Mouse (Mus musculus) neural tube, embryonic 10.5 days (tissue): Measurements from ENCODE around the gene Wnt2.

Source experiments
- DNase-seq: peaks from one replicate; pipeline ENCODE4 v3.0.0-alpha.2; 2017; ENCODE audit warnings: low spot score; ENCODE audit errors: extremely low spot score

Gene Wnt2

DNA sequence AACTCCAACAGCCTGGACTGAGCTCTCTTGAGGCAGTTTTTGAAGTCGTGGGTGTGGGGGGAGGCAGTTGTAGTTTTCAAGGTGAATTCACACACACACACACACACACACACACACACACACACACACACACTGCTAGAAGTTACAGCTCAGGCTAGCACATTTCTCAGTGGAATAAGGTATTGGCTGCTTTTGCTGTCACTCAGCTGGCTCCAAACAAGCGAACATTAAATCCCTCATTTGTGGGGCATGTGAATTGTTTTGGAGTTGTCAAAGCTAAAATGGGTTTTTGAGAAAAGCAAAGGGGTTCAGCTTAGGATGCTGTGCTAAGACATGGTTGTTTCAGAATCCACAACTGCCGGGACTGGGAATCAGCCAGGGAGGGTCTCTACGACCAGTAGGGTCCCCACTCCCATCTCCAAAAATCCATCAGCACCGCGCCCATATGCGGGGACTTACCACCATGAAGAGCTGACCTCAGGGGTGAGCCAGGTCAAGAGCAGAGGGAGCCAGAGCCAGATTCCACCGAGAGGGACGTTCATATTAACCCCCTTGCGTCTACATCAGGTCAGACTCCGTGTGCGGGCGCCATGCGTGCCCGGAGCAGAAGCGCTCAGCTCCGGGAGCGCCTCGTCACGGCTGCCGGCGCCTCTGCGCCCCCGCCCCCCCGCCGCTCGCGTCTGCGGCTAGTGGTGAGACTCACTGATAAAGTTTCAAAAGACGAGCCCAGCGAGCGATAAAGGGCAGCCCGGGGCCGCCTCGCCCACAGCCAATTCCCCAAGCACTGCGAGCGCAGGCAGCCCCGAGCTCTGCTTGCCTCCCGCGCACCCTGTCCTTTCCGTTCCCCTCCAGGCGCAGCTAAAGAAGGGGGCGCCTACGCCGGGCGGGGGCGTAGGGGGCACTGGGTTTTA, at the start of gene Wnt2:
Gene Wnt2 (minus strand): TSS at position 840 of the 911 bp plus-strand sequence.
- peak; percentile 59 for DNase-seq

DNA sequence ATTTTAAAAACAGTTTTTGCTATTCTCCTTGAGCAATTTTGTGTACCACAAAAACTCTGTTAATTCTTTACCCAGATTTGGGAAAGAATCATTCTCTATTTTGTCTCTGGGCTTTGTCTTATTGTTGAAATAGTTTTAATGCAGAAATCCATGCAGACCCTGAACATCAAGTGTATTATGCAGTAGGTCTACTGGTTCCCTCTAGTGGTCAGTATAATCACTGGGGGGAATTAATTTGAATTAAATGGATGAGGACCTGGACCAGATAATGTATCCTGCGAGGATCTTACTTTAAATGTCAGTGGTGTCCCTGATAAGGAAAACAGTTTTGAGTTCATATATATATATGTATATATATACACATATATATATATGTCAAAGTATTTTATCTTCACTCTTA, 48.2 kb upstream of the Wnt2 start:
- DNase-seq = no peak

- no peak for DNase-seq
These were observed 46.6 kb upstream of the Wnt2 start for GRCm38 (mm10) chr6:18076986-18077385.

- DNase-seq = no peak
These were observed 46.2 kb upstream of the Wnt2 start for GRCm38 (mm10) chr6:18076577-18076976.

DNA sequence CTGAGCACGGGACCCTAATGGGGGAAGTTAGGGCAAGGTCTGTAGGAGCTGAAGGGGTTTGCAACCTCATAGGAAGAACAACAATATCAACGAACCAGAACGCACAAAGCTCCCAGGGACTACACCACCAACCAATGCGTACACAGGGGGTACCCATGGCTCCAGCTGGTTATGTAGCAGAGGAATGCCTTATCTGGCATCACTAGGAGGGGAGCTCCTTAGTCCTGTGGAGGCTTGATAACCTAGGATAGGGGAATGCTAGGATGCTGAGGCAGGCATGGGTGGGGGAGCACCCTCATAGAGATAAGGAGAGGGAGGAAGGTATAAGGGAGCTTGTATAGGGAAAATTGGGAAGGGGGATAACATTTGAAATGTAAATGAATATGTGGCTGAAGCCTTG, 27.5 kb upstream of the Wnt2 start:
- no peak for DNase-seq

GRCm38 (mm10) chr6:18051702-18052101, 21.3 kb upstream of the Wnt2 start:
- no peak for DNase-seq

- DNase-seq = no peak
These were observed 13.9 kb upstream of the Wnt2 start for GRCm38 (mm10) chr6:18044299-18044698.

DNA sequence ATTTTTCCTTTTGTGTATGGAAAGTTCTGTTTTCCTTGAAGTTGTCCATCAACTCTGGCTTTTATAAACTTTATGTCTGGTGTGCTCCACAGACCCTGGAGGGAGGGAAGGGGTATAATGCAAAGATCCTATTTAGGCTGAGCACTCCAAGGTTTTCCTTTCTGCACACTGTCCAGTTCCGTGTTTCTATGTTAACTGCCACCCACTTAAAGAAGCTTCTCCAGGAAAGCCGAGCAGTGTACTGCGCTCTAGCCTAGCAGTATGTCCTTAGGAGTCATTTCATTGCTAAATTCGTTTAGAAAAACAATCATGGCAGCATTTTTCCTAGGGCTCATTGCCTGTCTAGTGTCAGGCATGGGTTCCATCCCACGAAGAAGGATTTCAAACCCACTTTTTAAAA, 12.8 kb upstream of the Wnt2 start:
- DNase-seq = no peak

DNA sequence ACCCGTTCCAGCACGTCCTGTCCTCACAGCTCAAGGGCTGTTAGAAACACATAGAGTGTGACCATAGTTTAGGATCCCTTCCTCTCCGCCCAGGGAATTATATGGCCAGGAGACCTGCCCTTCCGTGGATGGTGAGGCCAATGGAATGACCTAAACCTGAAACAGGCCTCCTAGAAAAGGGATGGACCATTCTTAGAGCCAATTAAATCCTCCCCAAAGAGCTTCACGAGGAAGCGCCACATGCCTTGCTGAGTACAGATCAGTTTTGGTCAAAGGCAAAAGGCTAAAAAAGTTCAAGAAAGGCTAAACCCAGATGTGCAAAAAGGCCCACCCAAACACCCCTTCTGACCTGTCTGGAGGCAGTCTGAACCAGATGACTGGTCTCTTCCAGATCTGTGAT, 1.9 kb upstream of the Wnt2 start:
- peak; percentile 15 for DNase-seq

GRCm38 (mm10) chr6:18031509-18032010, 1.2 kb upstream of the Wnt2 start:
- peak; percentile 54 for DNase-seq

GRCm38 (mm10) chr6:18030868-18031508, 603 bp upstream of the Wnt2 start:
- peak; percentile 36 for DNase-seq

- no peak for DNase-seq
These were observed 6.1 kb downstream of the Wnt2 start for GRCm38 (mm10) chr6:18024133-18024794.

DNA sequence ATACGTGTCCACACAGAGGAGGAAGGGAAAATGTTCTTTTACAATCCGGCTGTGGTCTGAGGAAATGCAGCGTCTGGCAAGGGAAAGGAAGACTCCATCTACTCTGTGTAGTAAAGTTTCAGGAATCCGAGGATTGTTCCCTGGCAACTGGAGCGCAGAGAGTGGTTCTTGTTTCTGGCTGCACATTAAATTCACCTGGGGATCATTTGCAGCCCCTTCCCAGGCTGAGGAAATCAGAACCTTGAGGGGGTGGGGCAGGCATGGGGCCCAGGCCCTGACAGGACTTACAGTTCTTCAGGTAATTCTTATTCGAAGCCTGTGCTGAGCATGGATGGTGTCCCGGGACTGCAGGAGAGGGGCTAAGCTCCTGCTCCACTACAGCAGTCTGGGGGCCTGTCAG, 17.0 kb downstream of the Wnt2 start:
- DNase-seq = no peak

DNA sequence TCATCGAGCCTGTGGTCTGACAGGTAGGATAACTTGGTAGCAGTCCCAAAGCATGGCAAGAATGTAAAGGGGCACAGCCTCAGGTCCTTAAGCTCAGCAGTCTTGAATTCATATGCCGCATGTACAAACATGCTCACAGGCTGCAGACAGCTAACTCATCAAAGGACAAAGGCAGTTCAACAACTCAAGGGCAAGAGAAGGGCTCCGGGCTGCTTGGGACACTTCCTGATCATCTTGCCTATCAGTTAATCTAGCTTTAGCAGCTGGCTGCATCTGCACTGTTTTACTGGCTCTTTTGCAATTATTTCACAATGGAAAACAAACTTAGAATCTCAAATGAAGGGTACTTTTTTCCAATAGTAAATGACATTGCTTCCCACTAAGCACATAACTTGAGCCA, 23.0 kb downstream of the Wnt2 start:
- DNase-seq = no peak

GRCm38 (mm10) chr6:18002065-18002464, 28.3 kb downstream of the Wnt2 start:
- no peak for DNase-seq

GRCm38 (mm10) chr6:17998497-17998896, 31.9 kb downstream of the Wnt2 start:
- no peak for DNase-seq

GRCm38 (mm10) chr6:17994956-17995790, 35.2 kb downstream of the Wnt2 start:
- DNase-seq = no peak

- DNase-seq = no peak
These were observed 38.8 kb downstream of the Wnt2 start for GRCm38 (mm10) chr6:17991625-17992024.

- DNase-seq = no peak
These were observed 40.0 kb downstream of the Wnt2 start for GRCm38 (mm10) chr6:17990173-17991028.

- no peak for DNase-seq
These were observed 51.0 kb downstream of the Wnt2 start for GRCm38 (mm10) chr6:17979361-17979760.
